Mouse (Mus musculus): ENCODE measurements around the gene 4933405L10Rik. TPM values are rescaled to one million over a fixed set of nuclear protein-coding genes. Genes with fewer than 3 reads are reported as not detected.
A peak's percentile ranks its signal among the peaks of the same experiment; 100 is the strongest.

4933405L10Rik gene
- total RNA-seq, 2 experiments from 2014 or later = not detected

DNA sequence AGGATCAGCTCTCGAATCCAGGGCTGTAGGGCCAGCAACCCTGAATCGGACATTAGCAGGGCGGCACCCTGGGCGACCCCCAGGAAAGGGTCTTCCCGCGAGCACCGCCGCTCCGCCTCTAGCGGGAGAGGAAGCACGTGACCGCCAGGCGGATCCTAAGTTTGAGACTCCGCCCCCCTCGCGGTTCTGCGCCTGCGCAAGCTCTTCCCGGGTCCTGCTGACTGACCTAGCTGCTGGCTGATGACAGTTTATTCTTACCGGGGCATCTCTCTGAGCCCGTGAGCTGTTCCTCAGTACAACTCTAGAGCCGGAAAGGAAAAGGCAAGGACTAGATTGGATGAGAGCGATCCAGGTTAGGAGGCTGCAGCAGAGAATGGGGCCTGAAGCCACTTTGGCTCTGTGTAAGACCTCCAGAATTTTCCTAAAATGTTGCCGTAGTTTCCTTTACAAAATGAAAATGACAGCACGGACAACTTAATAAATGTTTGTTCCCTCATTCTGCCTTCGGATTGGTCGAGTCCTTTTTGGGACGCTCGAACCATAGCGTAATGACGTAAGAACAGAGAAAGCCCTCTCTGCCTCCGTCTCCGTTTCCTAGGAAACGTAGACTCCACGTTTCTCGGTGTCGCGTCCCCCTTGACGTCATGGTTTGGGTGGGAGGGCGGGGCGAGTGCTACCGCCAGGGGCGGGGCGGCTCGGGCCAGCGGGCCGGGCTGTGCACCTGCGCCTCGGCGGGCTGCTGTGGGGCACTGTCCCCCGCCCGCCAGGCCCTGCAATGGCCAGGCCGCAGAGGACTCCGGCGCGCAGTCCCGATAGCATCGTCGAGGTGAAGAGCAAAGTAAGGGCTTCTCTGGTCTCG, 6.3 kb upstream of the 4933405L10Rik start, which contains the start of the genes Acd and Pard6a:
TSS of gene Acd (minus strand) at position 137 of the 859 bp plus-strand sequence.
TSS of gene Pard6a (plus strand) at position 183 of the 859 bp plus-strand sequence.
- peak; percentile 98 for DNase-seq

DNA sequence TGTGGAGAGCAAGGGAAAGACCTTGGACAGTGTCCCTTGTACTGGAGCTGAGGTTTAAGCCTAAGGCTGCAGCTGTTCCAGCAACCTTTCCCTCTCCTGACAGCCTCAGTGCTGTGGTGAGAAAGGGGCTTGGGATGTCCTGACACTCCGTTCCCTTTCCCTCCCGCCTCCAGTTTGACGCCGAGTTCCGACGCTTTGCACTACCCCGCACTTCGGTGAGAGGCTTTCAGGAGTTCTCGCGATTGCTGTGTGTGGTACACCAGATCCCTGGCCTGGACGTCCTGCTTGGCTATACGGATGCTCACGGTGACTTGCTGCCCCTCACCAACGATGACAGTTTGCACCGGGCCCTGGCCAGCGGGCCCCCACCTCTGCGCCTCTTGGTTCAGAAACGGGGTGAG, 5.5 kb upstream of the 4933405L10Rik start:
- DNase-seq = no peak

DNA sequence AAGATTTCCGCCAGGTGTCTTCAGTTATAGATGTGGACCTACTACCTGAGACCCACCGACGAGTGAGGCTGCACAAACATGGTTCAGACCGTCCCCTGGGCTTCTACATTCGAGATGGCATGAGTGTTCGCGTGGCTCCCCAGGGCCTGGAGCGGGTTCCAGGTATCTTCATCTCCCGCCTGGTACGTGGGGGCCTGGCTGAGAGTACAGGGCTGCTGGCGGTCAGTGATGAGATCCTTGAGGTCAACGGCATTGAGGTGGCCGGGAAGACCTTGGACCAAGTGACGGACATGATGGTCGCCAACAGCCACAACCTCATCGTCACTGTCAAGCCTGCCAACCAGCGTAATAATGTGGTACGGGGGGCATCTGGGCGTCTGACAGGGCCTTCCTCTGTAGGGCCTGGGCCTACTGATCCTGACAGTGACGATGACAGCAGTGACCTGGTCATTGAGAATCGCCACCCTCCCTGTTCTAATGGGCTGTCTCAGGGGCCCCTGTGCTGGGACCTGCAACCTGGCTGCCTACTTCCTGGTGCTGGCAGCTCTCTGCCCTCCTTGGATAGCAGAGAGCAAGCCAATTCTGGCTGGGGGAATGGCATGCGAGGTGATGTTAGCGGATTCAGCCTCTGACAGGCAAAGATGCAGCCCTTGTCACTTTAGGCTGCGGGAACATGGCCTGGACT, 4.6 kb upstream of the 4933405L10Rik start:
- DNase-seq = no peak

- no peak for DNase-seq
Observed at GRCm38 (mm10) chr8:105704146-105704812, 3.2 kb upstream of the 4933405L10Rik start.

DNA sequence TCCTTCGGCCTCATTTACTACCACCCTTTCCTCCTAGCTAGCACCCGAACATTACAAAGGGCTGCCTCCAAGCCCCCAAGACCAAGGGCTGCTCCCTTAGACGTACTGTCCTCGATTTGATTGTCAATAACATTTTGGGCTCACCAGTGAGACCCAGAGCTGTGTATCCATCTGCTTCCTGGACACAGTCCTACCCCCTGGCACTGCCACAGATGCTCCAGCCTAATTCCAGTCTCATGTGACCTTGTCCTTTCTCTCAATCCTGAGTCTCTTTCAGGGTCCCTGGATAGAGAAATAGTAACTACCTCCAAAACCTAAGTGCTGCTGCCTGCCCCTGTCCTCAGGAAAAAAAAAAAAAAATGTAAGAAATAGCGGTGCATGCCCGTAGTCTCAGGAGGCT, 2.5 kb upstream of the 4933405L10Rik start:
- DNase-seq = no peak

GRCm38 (mm10) chr8:105706426-105706825, 1.0 kb upstream of the 4933405L10Rik start:
- DNase-seq = no peak

- DNase-seq = no peak
Observed at GRCm38 (mm10) chr8:105708675-105709074, 1.2 kb downstream of the 4933405L10Rik start.

DNA sequence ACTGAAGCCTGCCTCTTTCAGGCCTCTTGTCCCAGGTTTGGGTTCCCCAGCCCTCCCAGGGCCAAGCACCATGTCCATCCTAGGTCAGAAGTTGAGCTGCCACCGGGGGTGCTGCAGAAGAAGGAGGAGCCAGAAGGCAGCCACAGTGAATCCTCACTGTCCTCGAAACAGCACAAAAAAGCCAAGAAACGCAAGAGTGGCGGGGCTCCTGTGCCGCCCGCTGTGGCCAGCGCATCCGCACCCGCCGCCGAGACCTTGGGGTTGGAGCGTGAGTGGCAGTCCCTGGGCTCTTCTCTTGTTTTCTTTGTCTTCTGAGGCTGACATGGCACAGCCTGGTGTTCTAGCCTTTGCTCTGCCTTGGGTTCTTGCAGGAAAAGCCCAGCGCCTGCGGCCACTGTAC, 1.9 kb downstream of the 4933405L10Rik start:
- DNase-seq = no peak

DNA sequence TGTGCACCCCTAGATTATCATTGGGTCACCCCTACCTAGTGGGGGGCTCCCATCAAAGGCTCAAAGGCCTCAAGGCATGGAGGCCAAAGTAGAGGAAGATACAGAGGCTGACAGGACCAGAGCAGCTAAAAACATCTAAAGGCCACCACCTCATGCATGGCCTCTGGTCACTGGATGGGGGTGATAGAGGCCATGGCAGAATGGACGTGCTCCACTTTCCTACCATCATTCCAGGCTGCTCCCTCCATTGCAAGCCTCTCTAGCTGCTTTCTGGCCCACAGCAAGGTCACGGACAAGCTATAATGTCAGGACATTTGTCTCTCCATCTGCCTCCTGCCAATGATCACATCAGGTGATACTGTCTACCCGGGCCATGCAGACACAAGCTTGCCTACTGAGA, 4.8 kb downstream of the 4933405L10Rik start:
- DNase-seq = no peak

DNA sequence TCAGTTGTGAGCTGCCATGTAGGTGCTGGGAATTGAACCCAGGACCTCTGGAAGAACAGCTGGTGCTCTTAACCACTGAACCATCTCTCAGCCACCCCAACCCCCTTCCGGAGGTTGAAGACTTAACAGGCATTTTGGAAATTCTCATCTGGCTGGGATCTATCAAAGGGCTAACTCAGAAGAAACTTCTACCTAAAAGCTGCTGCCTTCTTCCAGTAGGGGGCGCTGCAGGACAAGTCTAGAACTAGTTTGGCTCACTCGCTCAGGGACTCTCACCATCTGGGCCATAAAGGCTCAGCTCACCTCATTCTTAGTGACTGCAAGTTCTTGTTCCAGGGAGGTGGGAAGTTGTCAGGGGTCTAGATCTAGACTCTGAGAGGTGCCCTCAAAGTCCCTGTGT, 6.7 kb downstream of the 4933405L10Rik start:
- peak; percentile 94 for DNase-seq

GRCm38 (mm10) chr8:105715042-105715441, 7.6 kb downstream of the 4933405L10Rik start:
- DNase-seq = no peak

DNA sequence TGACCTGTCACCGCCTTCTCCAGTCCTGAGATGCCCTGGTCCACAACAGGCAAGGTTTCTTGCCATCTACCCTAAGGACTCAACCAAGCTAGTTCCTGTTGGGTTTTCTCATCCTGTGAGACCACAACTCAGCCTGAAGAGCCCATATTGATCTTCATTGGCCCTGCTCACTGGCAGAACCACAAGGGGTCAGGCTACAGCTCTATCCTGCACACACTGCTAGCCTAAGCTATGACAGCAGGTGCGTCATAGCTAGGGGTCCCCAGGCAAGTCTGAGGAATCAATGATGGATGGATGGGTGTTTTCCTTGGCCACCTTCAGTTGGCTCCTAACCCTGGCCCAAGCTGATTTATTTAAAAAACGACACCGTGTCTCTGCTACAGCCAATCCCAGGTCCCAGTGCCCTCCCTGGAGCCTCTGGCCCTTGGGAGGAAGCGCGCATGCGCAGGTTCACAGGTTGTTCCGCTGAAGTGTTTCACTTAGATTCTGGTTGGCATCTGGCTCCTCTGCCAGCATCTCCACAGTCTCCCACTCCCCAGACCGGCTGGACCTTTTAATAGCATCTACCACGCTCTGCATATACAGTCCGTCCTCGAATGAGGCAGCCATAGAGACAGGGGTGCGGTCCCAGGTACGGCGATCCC, 9.0 kb downstream of the 4933405L10Rik start:
- DNase-seq = no peak

DNA sequence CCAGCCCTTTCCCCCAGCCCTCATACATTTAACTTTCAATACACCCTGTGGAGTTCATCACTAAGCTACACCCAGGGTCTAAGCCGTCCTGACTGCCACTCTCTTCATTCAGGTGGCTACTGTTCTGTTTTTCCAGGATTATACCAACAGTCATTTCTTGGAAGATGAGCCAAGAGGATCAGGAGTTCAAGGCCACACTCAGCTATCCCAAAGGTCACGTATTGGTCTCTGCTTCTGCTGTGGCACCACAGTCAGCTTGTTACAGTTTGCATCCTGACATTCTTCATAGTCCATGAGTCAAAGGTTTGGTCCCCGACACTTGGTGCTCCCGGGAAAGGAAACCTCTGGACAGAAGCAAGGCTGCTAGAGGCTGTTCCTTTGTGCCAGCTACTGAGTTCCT, 12.2 kb downstream of the 4933405L10Rik start:
- no peak for DNase-seq

DNA sequence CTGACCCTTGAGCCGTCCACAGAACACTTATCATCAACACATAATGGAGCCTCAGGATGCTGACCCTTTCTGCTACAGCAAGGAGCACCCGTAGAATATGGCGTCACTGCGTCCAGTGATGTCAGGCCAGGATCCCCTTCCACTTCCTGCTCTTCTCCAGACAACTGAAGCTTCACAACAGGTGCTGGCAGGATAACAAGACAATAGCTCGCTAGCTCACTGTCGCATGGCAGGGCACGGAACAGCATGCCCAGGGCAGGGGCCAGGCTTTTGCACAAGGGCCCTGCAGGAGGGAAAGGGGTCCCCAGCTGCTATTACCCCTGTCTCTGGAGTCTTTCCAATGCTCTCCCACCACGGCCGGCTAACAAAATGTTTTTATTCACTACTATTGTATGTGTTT, 15.4 kb downstream of the 4933405L10Rik start:
- no peak for DNase-seq

- DNase-seq = no peak
Observed at GRCm38 (mm10) chr8:105725726-105726125, 18.3 kb downstream of the 4933405L10Rik start.

- peak; percentile 42 for DNase-seq
Observed at GRCm38 (mm10) chr8:105727397-105728124, 20.1 kb downstream of the 4933405L10Rik start.

- no peak for DNase-seq
Observed at GRCm38 (mm10) chr8:105732186-105732585, 24.7 kb downstream of the 4933405L10Rik start.

DNA sequence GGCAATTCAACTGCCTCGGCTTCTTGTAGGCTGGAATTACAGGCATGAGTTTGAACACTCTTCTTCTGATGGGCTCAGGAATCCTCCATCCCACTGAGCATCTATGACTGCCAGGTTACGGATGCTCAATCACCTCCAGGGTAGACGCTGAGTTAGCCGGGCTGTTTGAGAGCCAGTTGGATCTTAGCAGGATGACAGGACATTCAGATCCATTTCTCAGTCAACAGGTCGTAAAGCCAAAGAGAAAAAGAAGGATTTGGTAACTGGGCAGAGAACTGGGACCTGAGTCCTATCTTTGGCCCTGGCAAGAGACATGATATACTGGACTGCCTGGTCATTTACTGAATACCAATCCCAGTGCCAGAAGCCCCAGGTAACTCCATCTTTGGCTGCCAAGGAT, 31.8 kb downstream of the 4933405L10Rik start:
- no peak for DNase-seq

- DNase-seq = no peak
Observed at GRCm38 (mm10) chr8:105743301-105743700, 35.8 kb downstream of the 4933405L10Rik start.

DNA sequence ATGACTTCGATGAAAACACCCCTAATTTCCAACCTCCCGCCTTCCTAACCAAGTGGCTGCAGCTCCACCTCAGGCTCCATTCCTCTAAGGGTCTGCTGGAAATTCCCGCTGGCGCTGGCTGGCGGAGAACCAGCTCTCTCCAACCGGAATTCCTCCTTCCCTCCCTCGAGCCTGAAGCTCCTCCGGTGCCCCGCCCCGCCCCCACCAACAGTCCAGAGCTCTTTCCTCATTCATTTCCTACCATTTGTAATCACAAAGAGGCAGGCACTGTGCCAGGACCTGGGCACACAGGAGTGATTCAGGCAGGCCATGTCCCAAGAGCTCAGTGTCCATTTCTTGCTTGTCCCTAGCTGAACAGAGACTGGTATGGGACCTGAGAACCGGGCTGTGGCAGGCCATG, 43.2 kb downstream of the 4933405L10Rik start:
- peak; percentile 93 for DNase-seq

GRCm38 (mm10) chr8:105753916-105754315, 46.5 kb downstream of the 4933405L10Rik start:
- no peak for DNase-seq

DNA sequence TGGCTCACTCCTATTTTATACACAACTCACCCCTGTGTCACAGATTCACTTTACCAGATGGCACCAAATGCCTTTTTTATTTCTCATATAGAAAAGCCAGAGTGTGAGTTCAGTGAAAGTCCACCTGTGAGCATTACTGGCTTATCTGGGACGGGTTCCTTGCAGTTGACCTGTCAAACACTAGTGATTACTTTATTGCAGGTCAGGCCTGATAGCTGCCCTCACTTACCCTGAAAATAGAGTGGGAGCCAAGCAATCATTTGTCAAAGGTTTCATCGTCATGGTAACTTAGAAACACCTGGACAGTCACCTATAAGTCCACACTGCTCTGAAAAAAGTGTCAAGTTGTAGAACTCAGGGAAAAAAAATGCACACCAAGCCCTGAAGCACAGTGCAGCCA, 47.2 kb downstream of the 4933405L10Rik start:
- no peak for DNase-seq

Data from adrenal gland, postnatal 10 days (tissue).